Mouse (Mus musculus) bone marrow, adult 2 months (tissue): ENCODE measurements at regions not wholly inside any gene's neighbourhood (a gene's known extent, or its start where the extent isn't known, plus 50 kb on each side); places are given as distances from the start of the nearest gene placed in this dataset.

Experiments
- CTCF ChIP-seq: fragments of 200-500 bp; IDR thresholded peaks from 2 replicates; pipeline ENCODE4 v1.5.1; 2011; ENCODE audit warnings: low read length, control low read depth; ENCODE audit not compliant: control insufficient read depth, insufficient read depth
- POLR2A ChIP-seq: fragments of 200-500 bp; IDR thresholded peaks from 2 replicates; pipeline ENCODE4 v1.6.1; 2011; ENCODE audit warnings: low read depth, mild to moderate bottlenecking, control low read depth, low read length, borderline replicate concordance; ENCODE audit not compliant: control insufficient read depth

GRCm38 (mm10) chr9:115806018-115806702, 103.1 kb upstream of the Gadl1 start:
- TF ChIP-seq CTCF (no peak), POLR2A (no peak)
